Mouse (Mus musculus) heart, postnatal 4 days (tissue): ENCODE measurements around the gene Rcc2. TPM values are rescaled to one million over a fixed set of nuclear protein-coding genes. Genes with fewer than 3 reads are reported as not detected.

Experiments
- DNase-seq: peaks from one replicate; pipeline ENCODE4 v3.0.0; 2021
- total RNA-seq, 2 experiments: library from RNA; stranded (reverse); gene quantifications; 2 replicates each; pipeline ENCODE4 v1.2.3; 2021

Gene Rcc2
- total RNA-seq, 2 experiments from 2014 or later = 38.2 to 38.5 TPM

- no peak for DNase-seq
These were observed 9.3 kb downstream of the Rcc2 start for GRCm38 (mm10) chr4:140709617-140710016.

DNA sequence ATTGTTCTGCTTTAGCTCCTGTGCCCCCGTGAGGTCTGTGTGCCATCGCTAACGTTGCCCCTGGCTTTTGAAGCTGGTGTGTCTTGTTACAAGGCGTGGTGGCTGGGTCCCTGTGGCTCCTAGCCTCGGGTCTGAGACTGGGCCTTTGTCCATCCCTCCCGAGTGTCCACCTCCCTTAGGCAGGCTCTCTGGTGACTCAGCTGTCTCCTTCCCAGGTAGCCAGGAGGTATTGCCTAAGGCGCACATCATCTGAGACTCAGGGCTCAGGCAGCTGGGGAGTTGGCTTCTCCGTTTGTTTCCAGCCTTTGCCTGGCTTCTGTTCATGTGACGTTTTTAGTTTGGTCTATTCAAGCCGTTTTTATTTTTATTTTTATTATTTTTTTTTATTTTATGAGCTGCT, 10.4 kb downstream of the Rcc2 start:
- DNase-seq = no peak

DNA sequence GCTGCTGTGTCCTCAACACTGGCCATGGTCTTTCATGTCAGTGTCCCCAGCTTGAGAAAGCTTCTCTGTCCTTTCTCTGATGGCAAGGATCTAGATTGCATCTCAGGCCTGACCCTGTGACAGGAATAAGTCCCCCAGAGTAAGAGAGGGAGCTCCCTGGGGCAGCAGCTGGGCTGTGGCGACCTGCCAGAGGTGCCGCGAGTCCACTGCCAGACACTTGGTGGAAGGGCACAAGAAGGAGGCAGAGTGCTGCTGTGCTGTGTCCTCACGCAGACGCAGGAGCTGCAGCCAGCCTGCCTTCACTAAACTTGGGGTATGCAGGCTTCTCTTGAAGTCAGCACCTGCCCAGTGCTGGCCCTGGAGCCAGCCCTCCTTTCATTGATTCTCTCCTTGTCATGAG, 11.0 kb downstream of the Rcc2 start:
- peak; percentile 37 for DNase-seq

DNA sequence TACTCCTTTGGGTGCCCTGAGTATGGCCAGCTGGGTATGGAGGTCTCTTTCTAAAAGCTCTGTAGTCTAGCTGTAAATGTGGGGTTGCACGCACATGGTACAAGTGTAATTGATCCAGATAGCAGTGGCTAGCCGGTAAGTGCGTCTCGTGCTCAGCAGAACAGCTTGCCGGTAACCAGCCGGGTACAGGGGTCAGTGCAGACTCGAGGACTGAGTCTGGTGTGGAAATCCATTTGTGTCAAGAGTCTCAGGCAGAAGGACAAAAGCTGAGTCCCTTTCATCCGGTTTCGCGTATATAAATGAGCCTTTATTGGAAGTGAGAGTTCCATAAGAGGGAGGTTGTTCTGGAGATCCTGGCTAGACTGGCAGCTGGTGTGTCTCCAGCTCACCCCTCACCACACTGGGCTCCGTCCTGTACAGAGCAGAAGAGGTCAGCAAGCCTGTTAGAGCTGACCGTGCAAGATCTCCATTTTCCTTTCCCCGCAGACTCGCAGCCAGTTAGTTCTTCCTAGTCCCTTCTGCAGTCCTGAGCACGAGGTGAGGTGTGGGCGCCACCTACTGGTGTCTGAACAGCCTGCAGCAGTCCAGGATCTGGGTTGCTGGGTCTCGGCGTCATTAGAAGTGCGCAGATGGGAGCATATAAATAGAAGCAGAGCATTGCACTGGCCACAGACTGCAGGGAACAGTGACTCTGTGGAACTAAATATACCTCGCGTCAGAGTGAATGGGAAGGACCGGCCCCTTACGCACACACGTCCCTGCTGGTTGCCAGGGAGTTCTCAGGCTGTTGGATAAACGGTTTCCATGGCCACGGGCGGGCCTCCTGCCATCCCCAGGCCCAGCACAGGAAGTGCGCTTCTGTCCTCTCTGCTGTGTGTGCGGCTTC, 13.4 kb downstream of the Rcc2 start:
- DNase-seq = peak; percentile 98

DNA sequence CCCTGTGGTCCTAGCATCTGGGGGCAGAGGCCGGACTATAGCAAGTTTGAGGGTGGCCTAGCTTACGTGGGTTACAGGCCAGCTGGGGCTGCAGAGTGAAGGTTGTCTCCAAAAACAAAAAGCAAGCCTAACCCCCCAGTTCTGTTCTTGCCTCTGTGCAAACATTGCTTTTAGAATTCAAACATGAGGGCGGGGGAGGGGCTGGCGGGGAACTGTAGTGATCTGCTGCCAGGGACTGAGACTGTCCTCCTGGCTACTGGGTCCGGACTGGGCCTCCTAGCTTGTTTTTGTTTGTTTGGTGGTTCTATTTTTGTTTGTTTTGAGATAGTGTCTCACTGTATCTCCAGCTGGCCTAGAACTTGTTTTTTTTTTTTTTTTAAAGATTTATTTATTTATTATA, 14.2 kb downstream of the Rcc2 start:
- no peak for DNase-seq

DNA sequence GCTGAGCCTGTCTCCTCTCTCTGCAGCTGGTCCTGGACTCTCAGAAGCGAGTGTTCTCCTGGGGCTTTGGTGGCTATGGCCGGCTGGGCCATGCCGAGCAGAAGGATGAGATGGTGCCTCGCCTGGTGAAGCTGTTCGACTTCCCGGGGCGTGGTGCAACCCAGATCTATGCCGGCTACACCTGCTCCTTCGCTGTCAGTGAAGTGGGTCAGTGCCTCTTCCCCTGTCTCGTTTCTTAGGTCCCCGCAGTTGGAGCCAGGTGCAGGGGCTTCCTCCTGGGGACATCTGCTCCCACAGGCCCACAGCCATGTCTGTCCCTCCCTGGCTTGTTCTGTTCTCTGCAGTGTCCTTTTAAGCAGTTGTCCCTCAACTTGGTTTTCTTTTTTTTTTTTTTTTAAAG, 16.7 kb downstream of the Rcc2 start:
- DNase-seq = no peak

DNA sequence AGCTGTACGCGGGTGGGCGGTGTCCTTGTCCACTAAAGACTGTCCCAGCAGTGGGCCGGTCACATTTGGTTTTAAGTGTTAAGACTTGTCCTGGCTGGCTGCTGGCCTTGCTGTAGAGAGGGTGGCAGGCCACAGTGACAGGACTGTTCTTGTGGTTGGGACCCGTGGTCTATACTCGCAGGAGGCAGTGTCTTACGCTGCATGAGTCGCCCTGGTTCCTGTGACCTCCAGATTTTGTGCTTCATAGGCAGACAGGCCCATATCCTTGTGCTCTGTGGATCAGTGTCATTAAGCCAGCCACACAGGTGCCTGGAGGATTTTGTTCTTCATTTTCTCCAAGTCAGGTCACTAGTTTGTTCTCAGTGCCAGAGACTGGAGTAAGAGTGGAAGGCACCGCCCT, 18.1 kb downstream of the Rcc2 start:
- DNase-seq = no peak

DNA sequence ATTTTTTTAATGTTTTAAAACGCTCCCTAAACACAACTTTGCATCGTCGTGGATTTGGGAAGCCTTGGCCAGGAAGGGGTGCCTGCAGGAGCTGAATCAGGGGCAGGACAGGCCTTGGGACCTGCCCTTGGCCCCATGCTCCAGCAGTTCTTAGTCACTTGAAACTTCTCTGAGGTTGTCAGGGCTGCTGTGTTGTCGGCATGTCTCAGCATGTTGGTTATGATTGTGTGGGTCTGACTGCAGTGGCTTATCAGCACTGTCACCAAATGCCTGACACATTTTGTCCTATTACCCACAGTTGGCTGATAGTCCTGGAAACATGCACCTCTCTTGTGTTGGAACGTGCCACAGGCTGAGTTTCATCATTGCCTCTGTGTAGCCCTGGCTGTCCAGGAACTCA, 19.8 kb downstream of the Rcc2 start:
- DNase-seq = no peak

- no peak for DNase-seq
These were observed 21.7 kb downstream of the Rcc2 start for GRCm38 (mm10) chr4:140721968-140722490.

DNA sequence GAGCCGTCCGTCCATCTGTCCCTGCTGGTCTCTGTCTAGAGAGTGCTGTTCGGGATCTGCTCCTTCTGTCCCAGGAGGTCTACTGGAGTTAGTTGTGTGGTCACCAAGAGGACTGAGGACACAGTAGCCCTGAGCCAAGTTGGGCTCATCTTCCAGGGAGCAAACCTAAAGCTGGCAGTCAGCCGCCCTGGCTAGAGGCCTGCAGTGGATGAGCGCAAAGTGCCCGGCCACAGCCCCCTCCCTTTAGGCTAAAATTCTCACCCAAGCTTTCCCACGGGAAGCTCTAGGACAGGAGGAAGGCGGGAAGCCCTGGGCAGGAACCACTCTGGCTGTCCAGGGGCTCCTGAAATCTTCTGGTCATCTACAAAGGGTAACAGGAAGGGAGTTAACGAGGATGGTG, 22.4 kb downstream of the Rcc2 start:
- no peak for DNase-seq

GRCm38 (mm10) chr4:140723192-140723591, 22.9 kb downstream of the Rcc2 start:
- DNase-seq = no peak

DNA sequence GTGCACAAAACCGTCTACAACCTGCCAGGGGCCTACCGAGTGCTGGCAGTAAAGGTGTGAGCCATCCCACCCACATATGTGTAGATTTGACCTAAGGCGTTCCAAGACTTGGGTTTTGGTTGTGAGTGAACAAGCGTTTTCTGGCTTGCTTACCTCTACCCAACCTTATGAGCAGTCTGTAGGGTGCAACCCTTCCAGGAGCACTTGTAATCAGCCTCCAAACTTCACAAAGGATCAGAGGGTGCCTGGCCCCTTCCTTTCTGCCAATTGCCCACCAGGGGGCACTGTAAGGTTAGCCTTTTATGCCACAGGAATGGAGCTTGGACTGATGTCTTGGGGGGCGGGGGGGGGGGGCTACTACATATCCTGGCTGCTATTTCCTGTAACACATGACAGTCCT, 23.5 kb downstream of the Rcc2 start:
- DNase-seq = peak; percentile 63

- no peak for DNase-seq
These were observed 24.4 kb downstream of the Rcc2 start for GRCm38 (mm10) chr4:140724739-140725138.

DNA sequence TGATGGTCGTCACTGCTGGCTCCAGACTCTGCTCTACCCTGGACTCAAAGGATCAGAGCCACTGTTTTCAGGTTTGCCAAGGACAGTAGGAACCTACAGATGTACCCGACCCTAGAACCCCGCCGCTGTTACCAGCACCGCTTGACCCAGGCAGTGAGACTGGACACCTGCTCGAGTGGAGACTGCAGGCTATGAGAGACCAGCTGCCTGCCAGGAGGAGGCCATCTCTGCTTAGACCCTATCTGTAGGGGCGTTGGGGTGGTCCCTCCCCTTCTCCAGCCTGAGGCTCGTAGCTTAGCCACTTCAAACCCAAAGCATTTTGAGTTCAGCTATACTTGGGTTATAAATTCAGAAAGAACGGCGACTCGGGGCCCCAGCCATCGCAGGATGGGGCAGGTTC, 26.6 kb downstream of the Rcc2 start:
- no peak for DNase-seq

DNA sequence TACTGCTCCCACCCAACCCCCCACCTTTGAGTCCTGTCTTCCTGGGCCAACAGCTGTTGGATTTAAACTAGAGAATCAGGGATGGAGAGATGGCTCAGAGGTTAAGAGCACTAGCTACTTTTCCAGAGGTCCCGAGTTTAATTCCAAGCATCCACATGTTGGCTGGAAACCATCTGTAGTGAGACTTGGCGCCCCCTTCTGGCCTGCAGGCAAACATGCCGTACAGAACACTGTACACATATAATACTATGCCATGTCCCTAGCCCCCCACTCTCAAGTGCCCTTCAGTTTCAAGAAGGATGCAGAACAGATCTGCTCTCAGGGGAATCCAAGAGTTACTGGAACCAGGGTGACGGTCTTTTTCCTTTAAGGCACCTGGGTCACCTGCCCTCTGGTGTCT, 31.3 kb downstream of the Rcc2 start:
- DNase-seq = no peak

DNA sequence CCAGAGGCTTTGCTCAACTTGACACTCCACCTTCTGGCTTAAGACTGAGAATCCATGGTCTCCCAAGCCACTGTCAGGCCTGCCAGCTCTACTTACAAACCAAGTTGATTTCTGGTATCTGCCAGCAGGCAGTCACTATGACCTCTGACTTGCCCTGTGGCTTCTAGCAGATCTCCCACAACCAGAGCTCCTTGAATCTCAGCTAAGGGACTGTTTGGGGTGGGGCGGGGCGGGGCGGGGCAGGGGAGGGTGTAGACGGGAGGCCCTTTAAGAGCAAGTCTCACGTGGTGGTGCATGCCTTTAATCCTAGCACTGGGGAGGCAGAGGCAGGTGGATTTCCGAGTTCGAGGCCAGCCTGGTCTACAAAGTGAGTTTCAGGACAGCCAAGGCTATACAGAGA, 32.5 kb downstream of the Rcc2 start:
- DNase-seq = no peak

DNA sequence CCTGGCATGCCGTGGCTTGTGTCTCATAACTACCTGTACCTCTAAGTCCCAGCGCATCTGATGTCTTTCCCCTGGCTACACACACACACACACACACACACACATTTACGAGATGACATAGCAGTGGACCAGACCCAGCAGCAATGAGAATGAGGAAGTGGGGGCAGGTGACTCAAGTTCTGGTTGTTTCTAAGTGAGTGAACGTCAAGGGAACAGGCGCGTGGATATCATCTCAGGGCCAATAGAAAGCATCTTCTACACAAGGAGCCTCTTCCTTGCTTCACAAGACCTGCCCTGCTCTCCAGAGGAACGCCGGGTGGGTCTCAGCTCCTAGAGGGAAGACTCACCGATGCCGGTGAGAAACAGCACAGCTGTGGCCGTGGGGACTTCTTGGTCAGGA, 40.3 kb downstream of the Rcc2 start:
- no peak for DNase-seq

DNA sequence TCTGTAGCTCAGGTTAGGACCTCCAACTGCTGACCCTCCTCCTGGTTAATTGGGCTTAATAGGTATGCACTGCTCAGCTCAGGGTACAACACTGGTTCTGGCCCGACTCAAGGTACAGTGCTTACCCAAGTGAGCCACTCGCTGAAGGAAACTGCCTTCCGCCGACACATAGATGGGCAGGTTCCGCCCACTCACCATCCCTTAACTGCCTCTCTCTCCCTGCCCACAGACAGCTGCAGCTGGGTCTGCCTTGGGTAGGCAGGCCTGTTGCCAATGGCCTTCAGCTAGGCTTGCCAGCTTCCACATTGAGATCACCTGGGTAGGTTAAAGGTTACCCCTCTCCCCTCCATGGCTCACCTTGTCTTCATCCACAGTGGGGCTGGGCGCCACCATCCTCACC, 41.1 kb downstream of the Rcc2 start:
- DNase-seq = no peak

DNA sequence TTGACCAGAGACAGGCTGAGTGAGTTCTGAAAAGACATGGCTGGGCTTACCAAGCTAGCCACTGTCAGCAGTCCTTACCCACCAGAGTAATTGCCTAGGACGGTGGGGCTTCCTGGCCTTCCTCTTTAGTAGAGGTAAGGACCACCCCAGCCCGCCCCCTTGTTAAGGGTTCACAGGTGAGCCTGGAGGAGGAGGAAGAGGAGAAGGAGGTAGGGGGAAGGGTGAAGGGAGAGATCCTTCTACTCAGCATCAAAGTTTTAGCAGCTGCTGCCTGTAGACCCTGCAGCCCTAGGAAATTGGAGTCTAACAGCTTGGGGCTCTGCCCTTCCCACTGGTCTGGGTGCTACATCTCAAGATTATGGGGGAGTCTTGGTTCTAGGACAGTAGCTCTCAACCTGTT, 42.2 kb downstream of the Rcc2 start, which contains the start of gene Padi6:
Padi6 (minus strand) TSS at position 101 of the 400 bp plus-strand sequence.
- no peak for DNase-seq

DNA sequence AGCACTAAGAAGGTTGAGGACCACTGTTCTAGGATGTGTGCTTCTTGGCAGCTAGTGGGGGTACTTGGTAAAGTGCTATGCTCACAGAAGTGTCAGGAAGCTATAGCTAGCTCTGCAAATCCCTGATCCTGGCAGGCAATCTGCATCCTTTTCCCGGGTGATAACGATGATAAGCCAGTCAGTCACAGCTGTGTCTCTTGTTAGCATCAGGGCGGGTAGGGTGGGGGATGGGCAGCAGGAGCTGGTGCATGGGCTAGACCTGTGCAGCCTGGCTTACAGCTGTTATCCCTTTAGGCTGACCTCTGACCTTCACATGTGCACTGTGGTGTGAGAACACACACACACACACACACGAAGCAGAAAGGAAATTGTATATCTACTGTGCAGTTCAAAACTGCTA, 42.7 kb downstream of the Rcc2 start:
- DNase-seq = no peak

- peak; percentile 70 for DNase-seq
These were observed 44.3 kb downstream of the Rcc2 start for GRCm38 (mm10) chr4:140744654-140745053.

DNA sequence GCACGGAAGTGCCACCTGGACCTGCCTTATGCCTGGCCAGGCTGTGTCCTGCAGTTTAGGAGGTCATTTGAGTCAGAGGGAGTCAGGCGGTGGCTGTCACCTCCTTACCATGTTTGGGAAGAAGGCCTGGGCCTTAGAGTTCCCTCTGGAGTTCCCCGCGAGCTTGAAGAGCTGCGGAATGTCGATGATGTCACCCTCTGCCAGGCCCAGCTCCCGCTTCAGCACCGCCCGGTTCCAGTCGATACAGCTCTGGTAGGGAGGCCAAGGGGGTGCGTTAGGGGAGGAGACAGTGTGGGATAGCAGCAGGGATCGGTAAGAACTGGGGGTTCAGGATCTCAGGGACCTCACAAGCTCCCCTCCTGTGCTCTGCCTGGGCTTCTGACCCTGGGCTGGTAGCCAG, 47.6 kb downstream of the Rcc2 start:
- DNase-seq = peak; percentile 56

DNA sequence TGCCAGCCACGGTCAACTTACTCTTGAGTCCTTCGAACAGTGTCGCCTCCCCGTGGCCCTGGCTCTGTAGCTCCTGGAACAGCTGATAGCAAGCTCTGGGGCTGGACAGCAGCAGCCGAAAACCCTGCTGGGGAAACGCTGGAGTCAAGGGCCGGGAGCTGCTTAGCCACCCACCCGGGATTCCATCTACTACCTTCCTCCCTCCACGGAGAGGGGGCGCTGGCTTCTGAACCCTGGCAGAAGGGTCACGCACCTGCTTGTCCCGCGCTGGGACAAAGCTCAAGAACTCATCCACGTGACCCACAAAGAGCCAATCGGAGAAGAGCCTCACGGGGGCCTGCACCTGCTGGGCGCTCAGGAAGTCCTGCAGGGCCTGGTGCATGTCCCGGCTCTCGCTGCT, 50.0 kb downstream of the Rcc2 start:
- DNase-seq = peak; percentile 35

- no peak for DNase-seq
These were observed 53.0 kb downstream of the Rcc2 start for GRCm38 (mm10) chr4:140753366-140753765.
